Mouse (Mus musculus): ENCODE measurements at regions not wholly inside any gene's neighbourhood (a gene's known extent, or its start where the extent isn't known, plus 50 kb on each side); places are given as distances from the start of the nearest gene placed in this dataset.
A peak's percentile ranks its signal among the peaks of the same experiment; 100 is the strongest.
"Not testable (repeated sequence)": the region's sequence is repeated elsewhere in the genome, so short reads cannot be mapped to it uniquely, and the experiment has no call there.

DNA sequence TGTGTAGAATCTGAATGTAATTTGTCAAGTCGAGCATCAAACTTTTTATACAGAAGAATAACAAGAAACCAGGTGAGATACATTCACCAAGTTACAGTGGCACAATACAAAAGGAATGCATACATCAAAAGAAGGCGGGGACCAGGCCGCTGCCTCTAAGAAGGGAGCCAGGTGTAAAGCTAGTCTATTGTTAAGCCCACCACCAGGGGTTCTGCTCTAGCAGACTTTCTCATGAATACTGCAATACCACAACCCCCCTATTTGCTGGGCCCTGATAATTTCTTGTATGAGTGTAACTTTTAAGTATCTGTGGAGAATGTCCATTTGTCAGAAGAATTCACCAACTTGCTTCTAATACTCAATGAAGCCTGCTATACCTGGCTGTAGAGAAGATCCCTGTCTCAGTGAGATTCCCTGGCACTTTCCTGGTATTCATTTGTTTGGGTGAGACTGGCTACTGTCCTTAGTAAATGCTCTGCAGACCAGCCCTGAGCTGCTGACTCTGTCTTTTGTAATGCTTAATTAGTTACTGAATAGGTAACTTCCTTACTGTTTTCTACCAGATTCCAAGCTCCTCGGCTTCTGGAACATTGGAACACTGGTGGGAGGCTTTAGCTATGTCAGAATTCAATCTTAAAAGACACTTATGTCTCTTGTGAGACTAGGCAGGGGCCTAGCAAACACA lies 335.7 kb downstream of the Tbl1xr1 start:
- not testable (repeated sequence) for DNase-seq

DNA sequence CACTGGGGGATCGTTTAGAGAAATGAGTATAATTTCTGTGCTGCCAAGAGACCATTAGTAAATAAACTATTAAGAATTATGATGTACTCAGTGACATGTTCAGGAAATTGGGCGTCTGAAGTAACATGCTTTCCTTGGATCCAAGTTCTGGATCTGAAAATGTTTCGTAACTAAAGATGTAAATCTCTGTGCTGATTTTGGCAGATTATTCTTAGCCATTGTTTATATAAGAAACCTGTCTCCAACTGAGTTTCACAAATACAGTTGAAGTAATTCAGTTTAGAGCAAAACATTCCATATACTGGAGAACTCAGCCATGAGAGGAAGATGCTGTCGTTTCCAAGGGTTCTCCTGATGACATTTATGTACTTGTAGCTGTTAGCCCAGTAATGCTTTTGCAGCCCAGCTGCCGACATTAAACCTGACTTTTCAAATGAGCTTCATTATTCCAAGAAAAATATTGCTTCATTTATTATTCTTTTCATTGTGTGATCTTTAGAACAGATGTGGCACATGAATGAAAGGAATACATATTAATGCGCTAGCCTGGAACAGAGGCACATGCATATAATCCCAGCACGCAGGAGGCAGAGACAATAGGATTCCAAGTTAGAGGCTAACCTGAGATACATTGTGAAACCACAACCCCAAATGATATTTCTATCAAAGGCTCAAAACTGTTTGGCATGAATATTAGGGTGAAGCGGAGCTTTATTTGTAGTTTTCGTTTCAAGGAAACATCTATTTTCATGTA lies 361.8 kb downstream of the Tbl1xr1 start:
- DNase-seq: no peak

DNA sequence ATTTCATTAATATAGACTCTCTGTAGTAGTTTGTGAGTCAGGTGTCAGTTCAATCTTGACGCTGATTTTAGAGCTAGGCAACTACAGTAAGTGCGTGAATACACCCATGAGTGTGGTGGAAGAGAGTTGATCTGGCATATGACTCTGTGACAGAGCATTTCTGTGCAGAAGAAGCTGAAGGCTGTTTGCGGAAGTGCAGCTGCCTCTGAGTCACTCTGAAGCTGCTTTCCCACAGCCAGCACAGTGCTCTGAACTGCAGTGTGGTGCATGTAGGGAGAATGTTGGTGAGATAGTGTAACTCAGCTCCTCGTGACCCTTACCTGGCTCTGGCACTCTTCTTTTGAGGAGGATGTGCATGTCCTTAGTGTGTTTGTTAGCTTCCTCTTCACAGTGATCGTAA lies 394.1 kb downstream of the Tbl1xr1 start:
- DNase-seq: peak in 1 of 2 experiments; percentile 3

DNA sequence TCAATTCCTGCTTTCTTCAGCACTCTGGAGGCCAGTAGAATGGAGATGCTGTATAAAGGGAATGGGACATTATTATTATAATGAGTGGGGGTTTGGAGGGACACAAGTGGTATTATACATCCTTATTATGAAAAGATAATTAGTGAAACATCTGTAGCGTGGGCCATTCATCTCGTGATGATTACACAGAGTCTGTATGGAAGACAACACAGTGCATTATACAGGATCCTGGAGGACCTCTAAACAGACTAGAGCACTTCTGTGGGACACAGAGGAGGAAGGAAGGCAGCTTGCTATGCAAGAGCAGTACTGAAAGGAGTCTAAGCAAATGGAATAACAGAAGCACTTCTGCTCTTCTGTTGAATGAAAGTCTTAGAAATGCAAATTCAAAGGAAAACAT lies 416.1 kb downstream of the Tbl1xr1 start:
- no peak for DNase-seq
